Mouse (Mus musculus) C2C12 (cell line): ENCODE results near the gene Tfpt.

ENCODE experiments used
- CTCF ChIP-seq: IDR thresholded peaks from one replicate; pipeline ENCODE4 v1.5.1; 2011; ENCODE audit not compliant: control insufficient read depth, insufficient read depth, insufficient read length
- FOSL1 ChIP-seq: IDR thresholded peaks from one replicate; pipeline ENCODE4 v1.8.0; 2011; ENCODE audit warnings: mild to moderate bottlenecking, low read length; ENCODE audit not compliant: poor library complexity, insufficient read depth, severe bottlenecking
- MAX ChIP-seq: IDR thresholded peaks from one replicate; pipeline ENCODE4 v1.6.1; 2011; ENCODE audit warnings: mild to moderate bottlenecking, control low read depth
- MYOG ChIP-seq: IDR thresholded peaks from one replicate; pipeline ENCODE4 v1.6.1; 2011; ENCODE audit not compliant: control insufficient read depth, insufficient read length; ENCODE audit errors: extremely low read depth
- USF1 ChIP-seq: IDR thresholded peaks from one replicate; pipeline ENCODE4 v1.6.1; 2011; ENCODE audit warnings: low read depth, mild to moderate bottlenecking, control low read depth, moderate library complexity

DNA sequence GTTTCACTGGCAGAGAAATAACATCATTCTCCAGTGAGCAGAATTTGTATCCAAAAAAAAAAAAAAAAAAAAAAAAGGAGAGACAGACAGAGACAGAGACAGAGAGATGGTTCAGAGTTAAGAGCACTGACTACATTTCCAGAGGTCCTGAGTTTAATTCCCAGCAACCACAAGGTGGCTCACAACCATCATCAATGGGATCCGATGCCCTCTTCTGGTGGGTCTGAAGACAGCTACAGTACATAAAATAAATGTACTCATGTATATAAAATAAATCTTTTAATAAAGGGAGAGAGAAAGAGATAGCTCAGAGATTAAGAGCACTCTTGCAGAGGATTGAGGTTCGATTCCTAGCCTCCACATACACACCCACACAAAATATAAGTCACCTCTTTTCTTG is 51.5 kb downstream of the Tfpt start:
- TF ChIP-seq CTCF (no peak), USF1 (no peak), MAX (no peak), FOSL1 (no peak), MYOG (no peak)
